17 mouse cellular contexts compared by ENCODE assay signal in genomic region chr5:151333191-151333594, GRCm38 (mm10).
DNase-seq lines count a peak whose midpoint lies in the region; ATAC-seq and TF ChIP-seq lines count a peak whose summit lies in the region.
"Had no signal": no experiment of that assay in that cellular context is flagged by ENCODE, and none has a peak within 500 bp of the region (broad histone marks: within the 10 kb centered on the region; RNA-seq: fewer than 3 reads in every experiment).

No protein-coding gene starts in this region.

- H3K27ac ChIP-seq in CH12.LX (ENCODE audit: insufficient read depth, low read depth) = no peak overlapping the region
- no peak overlapping the region for H3K27ac ChIP-seq in intestine, embryonic 15.5 days
- H3K27ac ChIP-seq: embryonic facial prominence, embryonic 10.5 days; limb, embryonic 15.5 days had no signal

- no peak for TF ChIP-seq POLR2A in CH12.LX (IDR thresholded peaks at IDR 0.05; ENCODE audit: low read depth, low read length)

- no peak overlapping the region for H3K4me3 ChIP-seq in CH12.LX (replicated peaks in 1 of 3; ENCODE audit: low read depth in 2 of 3, low read length in 2 of 3, poor library complexity in 1 of 3)
- H3K4me3 ChIP-seq in intestine, embryonic 15.5 days (replicated peaks) = no peak overlapping the region
- H3K4me3 ChIP-seq: embryonic facial prominence, embryonic 10.5 days; heart, embryonic 12.5 days; limb, embryonic 15.5 days; megakaryocyte, embryonic 14.5 days had no signal

- no peaks in the 10 kb centered on the region for H3K9me3 ChIP-seq in CH12.LX (replicated peaks; ENCODE audit: low read length)
- H3K9me3 ChIP-seq in intestine, embryonic 15.5 days = no peaks in the 10 kb centered on the region
- H3K9me3 ChIP-seq: embryonic facial prominence, embryonic 10.5 days; heart, embryonic 12.5 days; limb, embryonic 15.5 days; megakaryocyte, embryonic 14.5 days had no signal

- TF ChIP-seq CTCF in CH12.LX (conservative IDR thresholded peaks at IDR 0.05 in 1 of 2, IDR thresholded peaks at IDR 0.05 in 1 of 2; ENCODE audit: low read depth in 2 of 2, low read length in 2 of 2) = no peak

- no peaks in the 10 kb centered on the region for H3K36me3 ChIP-seq in CH12.LX (replicated peaks in 1 of 2; ENCODE audit: control insufficient read depth in 1 of 2, insufficient read depth in 1 of 2, low read length in 1 of 2)
- H3K36me3 ChIP-seq in intestine, embryonic 15.5 days = no peaks in the 10 kb centered on the region
- H3K36me3 ChIP-seq: embryonic facial prominence, embryonic 10.5 days; heart, embryonic 12.5 days; limb, embryonic 15.5 days had no signal

- dilution Hi-C loops in CH12.LX (cut with MboI; ENCODE audit: extremely low pct_ligation_motif_present, extremely low pct_unique_long_range_greater_than_20kb, low sequenced_read_pairs) = no loop called here

- peak; percentile 42; the same call in 1 of the 2 replicates for TF ChIP-seq EP300 in CH12.LX (IDR thresholded peaks at IDR 0.05; ENCODE audit: low read length)

- H3K79me2 ChIP-seq in CH12.LX (replicated peaks; ENCODE audit: control insufficient read depth, extremely low read depth, insufficient read depth, poor library complexity, severe bottlenecking) = no peaks in the 10 kb centered on the region

- no peak overlapping the region for H3K9ac ChIP-seq in CH12.LX (ENCODE audit: insufficient read depth, low read depth)
- no peak overlapping the region for H3K9ac ChIP-seq in intestine, embryonic 15.5 days
- H3K9ac ChIP-seq: heart, embryonic 12.5 days; limb, embryonic 15.5 days had no signal

- TF ChIP-seq RAD21 in CH12.LX (IDR thresholded peaks at IDR 0.05; ENCODE audit: low read depth, low read length) = no peak

- DNase-seq in kidney, adult 9 months = peak; percentile 20
- DNase-seq in kidney, postnatal 25 days = no peak
- DNase-seq in 3134 (ENCODE audit: extremely low read depth, insufficient read length, low spot score) = peak; percentile 39
- DNase-seq in CH12.LX (ENCODE audit: extremely low read depth) = peak; percentile 25
- no peak for DNase-seq in urinary bladder, postnatal 10 days (ENCODE audit: low spot score)
- no peak for DNase-seq in thymus, postnatal 10 days (ENCODE audit: low spot score in 2 of 2)
- DNase-seq: cerebellum, postnatal 10 days; gastrocnemius, postnatal 10 days; kidney, adult 11 months; right cerebral cortex, postnatal 14 days; thymus, postnatal 4 days had no signal

- peak; percentile 83 for ATAC-seq in intestine, embryonic 15.5 days
- ATAC-seq: midbrain, embryonic 16.5 days had no signal

- in situ Hi-C loops in CH12.LX (cut with MboI; ENCODE audit: low pct_ligation_motif_present, low pct_unique_long_range_greater_than_20kb, low sequenced_read_pairs) = no loop called here

- no peak overlapping the region for H3K4me2 ChIP-seq in CH12.LX (ENCODE audit: insufficient read depth, low read depth, poor library complexity, severe bottlenecking)
- no peak overlapping the region for H3K4me2 ChIP-seq in intestine, embryonic 15.5 days (replicated peaks)
- H3K4me2 ChIP-seq: heart, embryonic 12.5 days; limb, embryonic 15.5 days had no signal

- H3K27me3 ChIP-seq in CH12.LX (replicated peaks) = no peaks in the 10 kb centered on the region
- H3K27me3 ChIP-seq in intestine, embryonic 15.5 days (replicated peaks) = no peaks in the 10 kb centered on the region
- H3K27me3 ChIP-seq: heart, embryonic 12.5 days; limb, embryonic 15.5 days; megakaryocyte, embryonic 14.5 days had no signal

- peaks cover 0 to 9% of the 10 kb centered on the region in 2 experiments; a peak in 2 of 4 replicates for H3K4me1 ChIP-seq in CH12.LX (ENCODE audit: control insufficient read depth in 1 of 2, insufficient read depth in 2 of 2)
- no peaks in the 10 kb centered on the region for H3K4me1 ChIP-seq in intestine, embryonic 15.5 days (replicated peaks)
- H3K4me1 ChIP-seq: embryonic facial prominence, embryonic 10.5 days; heart, embryonic 12.5 days; limb, embryonic 15.5 days; megakaryocyte, embryonic 14.5 days had no signal

TF ChIP-seq in CH12.LX, 34 proteins besides CTCF, POLR2A, EP300 and RAD21:
- 0 out of 2 replicates have a peak, but pooled peaks have one; percentile 9 for TF ChIP-seq BHLHE40 (IDR thresholded peaks at IDR 0.05; ENCODE audit: low read depth, low read length)
- TF ChIP-seq JUN (IDR thresholded peaks at IDR 0.05; ENCODE audit: insufficient read depth, low read depth, low read length) = peak; percentile 38; the same call in 1 of the 2 replicates
- TF ChIP-seq JUND (conservative IDR thresholded peaks at IDR 0.05; ENCODE audit: low read depth, low read length) = peak; percentile 48; the same call in 1 of the 2 replicates
- TF ChIP-seq ZKSCAN1 (IDR thresholded peaks at IDR 0.05; ENCODE audit: borderline replicate concordance, low read depth, low read length) = no peak
- TF ChIP-seq ELF1 (IDR thresholded peaks at IDR 0.05; ENCODE audit: low read depth, low read length) = peak; percentile 47; the same call in 1 of the 2 replicates
- peak; percentile 88 for TF ChIP-seq ZNF384 (IDR thresholded peaks at IDR 0.05; ENCODE audit: low read depth, low read length)
- TF ChIP-seq UBTF (IDR thresholded peaks at IDR 0.05; ENCODE audit: low read depth, low read length) = no peak
- no peak for TF ChIP-seq MEF2A (IDR thresholded peaks at IDR 0.05; ENCODE audit: borderline replicate concordance, low read depth, low read length)
- no peak for TF ChIP-seq USF1 (IDR thresholded peaks at IDR 0.05; ENCODE audit: low read depth, low read length)
- no peak for TF ChIP-seq MAZ (IDR thresholded peaks at IDR 0.05; ENCODE audit: low read depth, low read length)
- TF ChIP-seq NELFE (IDR thresholded peaks at IDR 0.05; ENCODE audit: low read depth, low read length) = no peak
- no peak for TF ChIP-seq USF2 (conservative IDR thresholded peaks at IDR 0.05; ENCODE audit: low read depth, low read length)

Comparison
In these comparisons a context has a peak if more than half of its experiments do, and no peak if none do; other contexts are left out.
1. DNase-seq: peak in kidney, adult 9 months (single experiment), 3134 (single experiment) and CH12.LX (single experiment); none in kidney, postnatal 25 days (0 of 2), urinary bladder, postnatal 10 days (single experiment) and thymus, postnatal 10 days (0 of 2).